Mouse (Mus musculus) bone marrow macrophage, adult 2 months (primary cell): Measurements from ENCODE around the gene Zfp704. TPM values are rescaled to one million over a fixed set of nuclear protein-coding genes. Genes with fewer than 3 reads are reported as not detected.

Source experiments
- H3K27ac ChIP-seq: 2 replicates; pipeline ENCODE4 v1.5.1; 2012; ENCODE audit warnings: low read depth, low read length; ENCODE audit not compliant: insufficient read depth
- H3K4me1 ChIP-seq: 2 replicates; pipeline ENCODE4 v1.6.1; 2012; ENCODE audit warnings: low read length; ENCODE audit not compliant: control insufficient read depth, insufficient read depth
- H3K4me3 ChIP-seq: 2 replicates; pipeline ENCODE4 v1.5.1; 2012; ENCODE audit warnings: mild to moderate bottlenecking, low read length, moderate library complexity; ENCODE audit not compliant: insufficient read depth
- CTCF ChIP-seq: IDR thresholded peaks from 2 replicates; pipeline ENCODE4 v1.5.1; 2012; ENCODE audit warnings: low read depth, mild to moderate bottlenecking, low read length, moderate library complexity
- POLR2A ChIP-seq: IDR thresholded peaks from 2 replicates; pipeline ENCODE4 v1.6.1; 2012; ENCODE audit warnings: mild to moderate bottlenecking, low read depth, low read length, borderline replicate concordance
- polyA plus RNA-seq: library from polyadenylated mRNA; stranded (reverse); fragments of >200 nt; gene quantifications from 2 replicates; pipeline ENCODE4 v1.2.4, GENCODE M21; 2012; ENCODE audit not compliant: missing spikeins, insufficient read depth, insufficient read length

Zfp704 gene
- polyA plus RNA-seq, 1 experiment = 10.5 TPM

DNA sequence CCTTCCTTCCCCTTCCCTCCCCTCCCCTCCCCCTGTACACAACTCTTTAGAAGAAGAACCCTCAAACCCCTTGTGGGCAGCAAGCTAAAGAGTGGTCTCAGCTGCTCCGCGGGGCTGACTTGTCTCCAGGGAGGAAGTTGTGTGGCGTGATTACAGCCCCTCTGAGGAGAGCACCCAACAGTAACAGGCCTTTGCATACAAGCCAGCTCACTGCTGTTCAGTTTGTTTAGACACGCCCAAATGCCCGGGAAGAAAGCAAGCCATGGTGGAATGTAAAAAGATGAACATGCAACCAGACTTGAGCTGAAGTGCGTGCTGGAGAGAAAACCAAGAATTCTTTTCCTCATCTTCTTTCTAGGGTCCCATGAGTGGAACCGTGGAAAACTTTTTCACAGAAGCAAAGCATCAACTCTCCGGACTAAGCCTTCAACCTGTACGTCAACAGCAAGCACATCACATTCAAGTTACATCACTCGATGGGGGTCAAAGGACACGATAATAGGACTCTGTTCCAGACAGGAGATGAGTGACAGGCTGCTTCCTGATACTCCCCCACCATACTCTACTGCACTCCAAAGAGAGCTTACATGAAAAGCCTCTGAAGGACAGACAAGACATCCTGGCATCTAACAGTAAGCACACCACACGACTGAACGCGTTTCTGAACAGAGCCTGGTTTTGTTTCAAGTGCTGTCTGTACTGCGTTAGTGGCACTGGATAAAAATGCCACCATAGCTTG lies 62.8 kb downstream of the Zfp704 start:
- Histone ChIP-seq H3K4me1 (peaks cover 21% of the 10 kb centered on the region), H3K4me3 (no peak overlapping the region), H3K27ac (no peak overlapping the region)
- no peak for TF ChIP-seq CTCF
- no peak for TF ChIP-seq POLR2A

- TF ChIP-seq CTCF (no peak), POLR2A (no peak)
- Histone ChIP-seq H3K4me1 (peaks cover 6% of the 10 kb centered on the region), H3K27ac (no peak overlapping the region), H3K4me3 (no peak overlapping the region)
These were observed 65.5 kb downstream of the Zfp704 start for GRCm38 (mm10) chr3:9544421-9544820.

- no peak overlapping the region for H3K27ac ChIP-seq
- TF ChIP-seq POLR2A (no peak), CTCF (no peak)
- H3K4me1 ChIP-seq = 0 out of 2 replicates have a peak, but pooled peaks cover 2% of the 10 kb centered on the region
- no peak overlapping the region for H3K4me3 ChIP-seq
These were observed 66.0 kb downstream of the Zfp704 start for GRCm38 (mm10) chr3:9543916-9544315.

- 0 out of 2 replicates have a peak, but pooled peaks cover 2% of the 10 kb centered on the region for H3K4me1 ChIP-seq
- no peak overlapping the region for H3K4me3 ChIP-seq
- TF ChIP-seq CTCF (no peak), POLR2A (no peak)
- no peak overlapping the region for H3K27ac ChIP-seq
These were observed 66.4 kb downstream of the Zfp704 start for GRCm38 (mm10) chr3:9543463-9543862.

DNA sequence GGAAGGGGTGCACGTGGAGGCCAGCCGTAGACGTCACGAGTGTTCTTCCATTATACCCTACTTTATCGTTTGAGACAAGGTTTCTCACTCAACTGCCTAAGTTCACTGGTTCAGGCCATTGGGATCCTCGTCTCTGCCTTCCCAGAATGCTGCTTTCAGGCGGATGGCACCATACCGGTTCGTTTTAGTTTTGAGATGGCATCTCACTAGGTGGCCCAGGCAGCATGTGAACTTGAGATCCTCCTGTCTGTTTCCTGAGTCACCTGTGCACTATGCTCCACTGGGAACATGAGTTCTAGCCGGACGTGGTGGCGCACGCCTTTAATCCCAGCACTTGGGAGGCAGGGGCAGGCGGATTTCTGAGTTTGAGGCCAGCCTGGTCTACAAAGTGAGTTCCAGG lies 68.3 kb downstream of the Zfp704 start:
- Histone ChIP-seq H3K27ac (no peak overlapping the region), H3K4me3 (no peak overlapping the region), H3K4me1 (no peaks in the 10 kb centered on the region)
- no peak for TF ChIP-seq POLR2A
- no peak for TF ChIP-seq CTCF

DNA sequence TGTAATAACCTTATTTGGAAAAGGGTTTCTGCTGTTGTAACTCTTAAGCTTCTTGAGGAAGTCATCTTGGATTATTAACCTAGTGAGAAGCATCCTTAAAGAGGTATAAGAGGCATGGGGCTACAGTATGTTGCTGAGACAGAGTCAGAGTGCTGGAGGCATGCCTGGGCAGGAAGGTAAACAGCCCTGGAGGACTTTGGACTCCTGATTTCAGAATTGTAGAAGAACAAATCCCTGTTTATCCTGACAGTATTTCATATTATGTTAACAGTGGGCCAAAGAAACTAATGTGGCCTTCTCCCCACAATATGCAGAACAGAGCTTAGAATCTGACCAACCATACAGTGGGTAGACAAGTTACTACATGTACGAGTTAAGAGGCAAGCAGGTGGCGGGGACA lies 71.4 kb downstream of the Zfp704 start:
- Histone ChIP-seq H3K4me3 (no peak overlapping the region), H3K4me1 (no peaks in the 10 kb centered on the region), H3K27ac (no peak overlapping the region)
- no peak for TF ChIP-seq POLR2A
- no peak for TF ChIP-seq CTCF

DNA sequence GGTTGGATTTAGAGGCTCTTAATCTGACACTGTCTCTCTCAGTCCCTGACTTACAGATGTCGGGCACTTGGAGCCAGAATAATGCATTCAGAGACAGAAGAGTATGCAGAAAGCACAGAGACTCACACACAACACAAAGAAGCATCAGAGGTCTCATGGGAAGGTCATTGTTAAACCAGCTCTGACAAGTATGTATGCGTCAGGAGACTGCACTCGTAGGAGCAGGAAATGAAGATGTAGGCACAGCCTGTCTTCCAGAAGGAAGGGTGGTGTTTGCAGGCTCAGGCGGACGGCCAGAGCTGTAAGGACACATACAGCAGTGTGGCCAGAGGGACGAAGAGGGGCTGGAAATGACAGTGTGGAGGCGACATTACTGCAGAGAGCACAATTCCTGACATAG lies 72.0 kb downstream of the Zfp704 start:
- TF ChIP-seq POLR2A (no peak), CTCF (no peak)
- no peak overlapping the region for H3K27ac ChIP-seq

GRCm38 (mm10) chr3:9530097-9530780 lies 79.6 kb downstream of the Zfp704 start:
- TF ChIP-seq CTCF (no peak), POLR2A (no peak)
- Histone ChIP-seq H3K27ac (no peak overlapping the region), H3K4me1 (no peaks in the 10 kb centered on the region), H3K4me3 (no peak overlapping the region)

More for the DNA sequence above, 72.0 kb downstream of the Zfp704 start:
- Histone ChIP-seq H3K4me1 (no peaks in the 10 kb centered on the region), H3K4me3 (no peak overlapping the region)

DNA sequence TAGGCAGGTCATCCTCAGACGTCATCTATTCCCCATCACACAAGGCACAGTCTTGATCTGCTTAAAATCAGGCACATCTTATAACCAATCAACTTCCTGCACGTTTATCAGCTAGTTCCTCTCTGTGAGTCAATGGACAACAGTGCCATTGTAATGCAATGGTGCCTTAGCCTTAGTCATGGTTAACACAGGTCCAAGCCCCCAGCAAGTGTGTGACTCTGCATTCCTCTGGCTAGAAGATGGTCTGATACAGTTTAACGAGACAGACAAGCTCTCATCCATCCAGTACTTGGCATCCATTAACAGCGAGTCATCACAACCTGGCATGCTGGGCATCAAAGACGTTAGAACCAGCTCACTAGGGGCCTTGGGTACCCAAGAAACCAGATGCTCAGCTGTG lies 85.5 kb downstream of the Zfp704 start:
- Histone ChIP-seq H3K4me3 (no peak overlapping the region), H3K27ac (no peak overlapping the region), H3K4me1 (peaks cover 22% of the 10 kb centered on the region)
- TF ChIP-seq CTCF = no peak
- TF ChIP-seq POLR2A = no peak

- H3K4me3 ChIP-seq = no peak overlapping the region
- no peak for TF ChIP-seq CTCF
- no peak for TF ChIP-seq POLR2A
These were observed 86.6 kb downstream of the Zfp704 start for GRCm38 (mm10) chr3:9523081-9523932.

GRCm38 (mm10) chr3:9522009-9522408 lies 87.9 kb downstream of the Zfp704 start:
- no peak overlapping the region for H3K27ac ChIP-seq
- no peak for TF ChIP-seq CTCF
- TF ChIP-seq POLR2A = no peak
- no peak overlapping the region for H3K4me3 ChIP-seq

More at GRCm38 (mm10) chr3:9523081-9523932, 86.6 kb downstream of the Zfp704 start:
- H3K27ac ChIP-seq = no peak overlapping the region
- peaks cover 24% of the 10 kb centered on the region for H3K4me1 ChIP-seq

More at GRCm38 (mm10) chr3:9522009-9522408, 87.9 kb downstream of the Zfp704 start:
- peaks cover 29% of the 10 kb centered on the region for H3K4me1 ChIP-seq
